Mouse (Mus musculus) intestine, postnatal 0 days (tissue): ENCODE data around the gene Shisa7. TPM values are rescaled to one million over a fixed set of nuclear protein-coding genes. Genes with fewer than 3 reads are reported as not detected.
"Not testable (repeated sequence)": the region's sequence is repeated elsewhere in the genome, so short reads cannot be mapped to it uniquely, and the experiment has no call there.

ENCODE experiments used
- ATAC-seq: fragments of 200-750 bp; cut with Nextera tagmentation; 2 replicates; pipeline ENCODE4 v1.8.0; 2017; ENCODE audit warnings: mild to moderate bottlenecking, moderate TSS enrichment, moderate library complexity
- H3K27ac ChIP-seq: fragments of 300-500 bp; sonication (generic); 2 replicates; pipeline ENCODE4 v1.5.1; 2014; ENCODE audit warnings: mild to moderate bottlenecking, low read depth, low read length, moderate library complexity
- H3K27me3 ChIP-seq: fragments of 300-500 bp; sonication (generic); replicated peaks from 2 replicates; pipeline ENCODE4 v1.6.1; 2014; ENCODE audit warnings: low read length, mixed read lengths; ENCODE audit not compliant: control insufficient read depth, insufficient read depth
- H3K36me3 ChIP-seq: fragments of 300-500 bp; sonication (generic); 2 replicates; pipeline ENCODE4 v1.6.1; 2014; ENCODE audit warnings: mild to moderate bottlenecking, moderate library complexity; ENCODE audit not compliant: control insufficient read depth, insufficient read depth
- H3K4me1 ChIP-seq: fragments of 300-500 bp; sonication (generic); replicated peaks from 2 replicates; pipeline ENCODE4 v1.6.1; 2014; ENCODE audit warnings: antibody characterized with exemption, low read length, mixed read lengths; ENCODE audit not compliant: control insufficient read depth, insufficient read depth
- H3K4me2 ChIP-seq: fragments of 300-500 bp; sonication (generic); replicated peaks from 2 replicates; pipeline ENCODE4 v1.6.1; 2014; ENCODE audit warnings: low read depth, mild to moderate bottlenecking, moderate library complexity
- H3K4me3 ChIP-seq: fragments of 300-500 bp; sonication (generic); 2 replicates; pipeline ENCODE4 v1.5.1; 2014; ENCODE audit warnings: low read depth, low read length
- H3K9ac ChIP-seq: fragments of 300-500 bp; sonication (generic); 2 replicates; pipeline ENCODE4 v1.6.1; 2014; ENCODE audit warnings: mild to moderate bottlenecking, low read depth, low read length
- H3K9me3 ChIP-seq: fragments of 300-500 bp; sonication (generic); 2 replicates; pipeline ENCODE4 v1.6.1; 2016; ENCODE audit warnings: mixed run types; ENCODE audit not compliant: control insufficient read depth
- CTCF ChIP-seq: sonication (generic); IDR thresholded peaks from 2 replicates; pipeline ENCODE4 v1.5.1; 2016; ENCODE audit warnings: low read depth, mild to moderate bottlenecking, control low read depth, antibody characterized with exemption, moderate library complexity
- WGBS: fragments of 180-500 bp; shearing (Covaris S2); extraction: QIAGEN DNeasy Blood & Tissue Kit; methylation state at CpG from one replicate; pipeline ENCODE4 v1.1.7; 2014; 5-methylcytosine and 5-hydroxymethylcytosine counted together
- polyA plus RNA-seq: library from polyadenylated mRNA; unstranded; fragments of >200 nt; fragmentation: Nextera tagmentation; extraction: Ambion mirVana; gene quantifications from 2 replicates; pipeline ENCODE4 v1.2.1, GENCODE M21; 2015

Shisa7 gene
- polyA plus RNA-seq, 1 experiment from 2014 or later: 0.07 TPM

- Histone ChIP-seq H3K4me3 (no peak overlapping the region), H3K36me3 (peaks cover 18% of the 10 kb centered on the region), H3K4me2 (peak overlapping the region; percentile 75; the same call in 1 of the 2 replicates), H3K9ac (peak overlapping the region; percentile 92; the same call in 1 of the 2 replicates), H3K4me1 (no peaks in the 10 kb centered on the region), H3K27ac (peak overlapping the region; percentile 94), H3K9me3 (no peaks in the 10 kb centered on the region), H3K27me3 (no peaks in the 10 kb centered on the region)
- peak; percentile 57 for ATAC-seq
- TF ChIP-seq CTCF: no peak
- 44% methylated on average over 3 of the region's 3 CpGs for WGBS
These were observed 49.8 kb downstream of the Shisa7 start for GRCm38 (mm10) chr7:4794631-4795168.

GRCm38 (mm10) chr7:4793674-4794073, 50.8 kb downstream of the Shisa7 start:
- peaks cover 18% of the 10 kb centered on the region for H3K36me3 ChIP-seq
- no peaks in the 10 kb centered on the region for H3K27me3 ChIP-seq
- no peak for TF ChIP-seq CTCF
- H3K27ac ChIP-seq: peak overlapping the region; percentile 94
- peak overlapping the region; percentile 75 for H3K4me2 ChIP-seq
- no peaks in the 10 kb centered on the region for H3K4me1 ChIP-seq
- H3K9me3 ChIP-seq: no peaks in the 10 kb centered on the region
- H3K9ac ChIP-seq: peak overlapping the region; percentile 92
- no peak for ATAC-seq
- WGBS: 29% methylated on average over 4 of the region's 4 CpGs
- H3K4me3 ChIP-seq: peak overlapping the region; percentile 82

GRCm38 (mm10) chr7:4793248-4793647, 51.2 kb downstream of the Shisa7 start:
- Histone ChIP-seq H3K4me2 (peak overlapping the region; percentile 75), H3K4me3 (peak overlapping the region; percentile 82), H3K9ac (peak overlapping the region; percentile 92), H3K36me3 (peaks cover 18% of the 10 kb centered on the region), H3K27ac (peak overlapping the region; percentile 94)
- WGBS: under 1% methylated on average over 31 of the region's 31 CpGs
- H3K9me3 ChIP-seq, H3K4me1 ChIP-seq, ATAC-seq, H3K27me3 ChIP-seq: not testable (repeated sequence)

GRCm38 (mm10) chr7:4792278-4793212, 52.0 kb downstream of the Shisa7 start, which contains the start of gene Rpl28:
Gene Rpl28 (plus strand): TSS chr7:4792874.
- no peaks in the 10 kb centered on the region for H3K9me3 ChIP-seq
- H3K4me2 ChIP-seq: peak within 1 kb of the TSS; percentile 75
- no peak for TF ChIP-seq CTCF
- under 1% methylated on average over 54 of the region's 54 CpGs for WGBS
- peaks cover 18% of the 10 kb centered on the region for H3K36me3 ChIP-seq
- H3K9ac ChIP-seq: peak within 1 kb of the TSS; percentile 92
- no peaks in the 10 kb centered on the region for H3K27me3 ChIP-seq
- H3K4me3 ChIP-seq: peak within 1 kb of the TSS; percentile 82
- ATAC-seq: peak; percentile 80
- H3K4me1 ChIP-seq: no peaks in the 10 kb centered on the region
- peak within 1 kb of the TSS; percentile 94 for H3K27ac ChIP-seq

GRCm38 (mm10) chr7:4789436-4789935, 55.0 kb downstream of the Shisa7 start, which contains the start of gene Tmem238:
Gene Tmem238 (minus strand): TSS chr7:4789656.
- 7% methylated on average over 40 of the region's 40 CpGs for WGBS
- Histone ChIP-seq H3K4me2 (peak within 1 kb of the TSS; percentile 78), H3K4me3 (peak within 1 kb of the TSS; percentile 66), H3K4me1 (no peaks in the 10 kb centered on the region), H3K9me3 (no peaks in the 10 kb centered on the region), H3K36me3 (peaks cover 10% of the 10 kb centered on the region; the same call in 1 of the 2 replicates), H3K9ac (peak within 1 kb of the TSS; percentile 86), H3K27me3 (no peaks in the 10 kb centered on the region), H3K27ac (peak within 1 kb of the TSS; percentile 94)
- ATAC-seq: peak; percentile 74
- TF ChIP-seq CTCF: no peak
